Mouse (Mus musculus): Measurements from ENCODE around the gene Pfas.
"Not testable (repeated sequence)": the region's sequence is repeated elsewhere in the genome, so short reads cannot be mapped to it uniquely, and the experiment has no call there.

Pfas gene

DNA sequence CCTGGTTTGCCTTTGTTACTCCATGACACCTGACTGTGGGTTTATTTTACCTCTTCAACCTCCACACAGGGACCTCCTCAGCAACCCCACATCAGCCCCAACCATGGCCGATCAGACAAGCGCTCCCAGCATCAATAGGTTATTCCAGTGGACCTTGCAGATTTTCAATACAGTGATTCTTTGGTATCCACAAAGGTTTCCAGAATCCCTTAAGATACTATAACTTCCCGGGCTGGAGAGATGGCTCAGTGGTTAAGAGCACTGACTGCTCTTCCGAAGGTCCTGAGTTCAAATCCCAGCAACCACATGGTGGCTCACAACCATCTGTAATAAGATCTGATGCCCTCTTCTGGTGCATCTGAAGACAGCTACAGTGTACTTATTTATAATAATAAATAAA, 71.3 kb downstream of the Pfas start:
- DNase-seq = not testable (repeated sequence)

Data from kidney, postnatal 25 days (tissue).